Mouse (Mus musculus): ENCODE measurements around the gene Car11. TPM values are rescaled to one million over a fixed set of nuclear protein-coding genes. Genes with fewer than 3 reads are reported as not detected.

The Car11 gene
- total RNA-seq, 4 experiments from 2014 or later = 14.3 to 18.2 (median 16.1) TPM

Other genes with a start within 250 kb of the Car11 start
- 100 to 1,000 TPM in 3 of 4 experiments, 10 to 100 TPM in 1; 83.2 to 132 (median 121) TPM for gene Ftl1, start 240.0 kb upstream of the Car11 start, total RNA-seq (2022)
- gene Bax, start 232.9 kb upstream of the Car11 start, total RNA-seq (2022) = 10 to 100 TPM; 14.5 to 17.8 (median 15.3) TPM
- not detected for gene Tulp2, start 218.0 kb upstream of the Car11 start, total RNA-seq (2022)
- gene Gm45808, start 213.0 kb upstream of the Car11 start, total RNA-seq (2022) = 10 to 100 TPM in 3 of 4 experiments, 1 to 10 TPM in 1; 9.7 to 19.4 (median 11.8) TPM
- 10 to 100 TPM; 22.2 to 29.9 (median 27.6) TPM for gene Dhdh, start 211.0 kb upstream of the Car11 start, total RNA-seq (2022)
- 10 to 100 TPM; 51.1 to 66.1 (median 56.8) TPM for gene Nucb1, start 189.4 kb upstream of the Car11 start, total RNA-seq (2022)
- 10 to 100 TPM; 19.6 to 34.3 (median 29.4) TPM for gene Ppp1r15a, start 173.6 kb upstream of the Car11 start, total RNA-seq (2022)
- 1 to 10 TPM; 1.4 to 5.4 (median 4.6) TPM for gene Plekha4, start 173.5 kb upstream of the Car11 start, total RNA-seq (2022)
- gene Hsd17b14, start 144.9 kb upstream of the Car11 start, total RNA-seq (2022) = 1 to 10 TPM in 1 of 4 experiments, under 1 TPM in 2, not detected in 1; 0.52 to 2.8 (median 0.56) TPM
- gene Bcat2, start 129.7 kb upstream of the Car11 start, total RNA-seq (2022) = 100 to 1,000 TPM in 1 of 4 experiments, 10 to 100 TPM in 3; 82.2 to 107 (median 91.8) TPM
- gene Fgf21, start 84.4 kb upstream of the Car11 start, total RNA-seq (2022) = not detected
- gene Fut1, start 82.6 kb upstream of the Car11 start, total RNA-seq (2022) = not detected
- gene Izumo1, start 78.0 kb upstream of the Car11 start, total RNA-seq (2022) = not detected
- 1 to 10 TPM; 5.1 to 7.0 (median 5.3) TPM for gene Rasip1, start 72.4 kb upstream of the Car11 start, total RNA-seq (2022)
- gene Mamstr, start 59.9 kb upstream of the Car11 start, total RNA-seq (2022) = 10 to 100 TPM; 18.5 to 36.8 (median 28.8) TPM
- gene Fut2, start 33.4 kb upstream of the Car11 start, total RNA-seq (2022) = under 1 TPM; 0.12 to 0.29 (median 0.20) TPM
- gene Ntn5, start 15.8 kb upstream of the Car11 start, total RNA-seq (2022) = under 1 TPM; 0.18 to 0.48 (median 0.27) TPM
- under 1 TPM in 3 of 4 experiments, not detected in 1; 0.12 to 0.18 (median 0.16) TPM for gene Sec1, start 5.4 kb upstream of the Car11 start, total RNA-seq (2022)
- 100 to 1,000 TPM in 3 of 4 experiments, 10 to 100 TPM in 1; 69.5 to 173 (median 143) TPM for gene Dbp, start 5.2 kb downstream of the Car11 start, total RNA-seq (2022)
- 100 to 1,000 TPM; 479 to 609 (median 594) TPM for gene Rpl18, start 15.6 kb downstream of the Car11 start, total RNA-seq (2022)
- 10 to 100 TPM; 10.6 to 15.0 (median 13.0) TPM for gene Sphk2, start 18.2 kb downstream of the Car11 start, total RNA-seq (2022)
- under 1 TPM in 2 of 4 experiments, not detected in 2; 0.10 to 0.38 TPM for gene Fam83e, start 21.4 kb downstream of the Car11 start, total RNA-seq (2022)
- gene Spaca4, start 26.0 kb downstream of the Car11 start, total RNA-seq (2022) = not detected
- not detected for gene Lmtk3, start 83.9 kb downstream of the Car11 start, total RNA-seq (2022)
- gene Sult2b1, start 84.8 kb downstream of the Car11 start, total RNA-seq (2022) = not detected
- 10 to 100 TPM; 25.2 to 34.3 (median 30.8) TPM for gene Cyth2, start 114.7 kb downstream of the Car11 start, total RNA-seq (2022)
- under 1 TPM in 2 of 4 experiments, not detected in 2; 0.11 to 0.29 TPM for gene Kcnj14, start 124.9 kb downstream of the Car11 start, total RNA-seq (2022)
- 10 to 100 TPM; 15.5 to 17.3 (median 16.1) TPM for gene Grwd1, start 131.1 kb downstream of the Car11 start, total RNA-seq (2022)
- gene Kdelr1, start 172.9 kb downstream of the Car11 start, total RNA-seq (2022) = 10 to 100 TPM; 68.0 to 73.7 (median 70.1) TPM
- gene Grin2d, start 178.5 kb downstream of the Car11 start, total RNA-seq (2022) = under 1 TPM in 2 of 4 experiments, not detected in 2; 0.07 to 0.11 TPM
- not detected for gene Syngr4, start 196.9 kb downstream of the Car11 start, total RNA-seq (2022)
- 10 to 100 TPM; 52.6 to 67.7 (median 56.3) TPM for gene Tmem143, start 197.1 kb downstream of the Car11 start, total RNA-seq (2022)
- gene Emp3, start 221.6 kb downstream of the Car11 start, total RNA-seq (2022) = 10 to 100 TPM in 1 of 4 experiments, 1 to 10 TPM in 3; 6.2 to 10.2 (median 6.8) TPM
- under 1 TPM in 3 of 4 experiments, not detected in 1; 0.19 to 0.85 (median 0.29) TPM for gene Ccdc114, start 224.2 kb downstream of the Car11 start, total RNA-seq (2022)

Data from gastrocnemius, adult 8-10 months (tissue).